Mouse (Mus musculus) thymus, adult 2 months (tissue): ENCODE results near the gene Tsc1.

Source experiments
- CTCF ChIP-seq: fragments of 200-500 bp; IDR thresholded peaks from 2 replicates; pipeline ENCODE4 v1.5.1; 2012; ENCODE audit warnings: mild to moderate bottlenecking, control low read depth, low read length, moderate library complexity, borderline replicate concordance; ENCODE audit not compliant: control insufficient read depth, poor library complexity, insufficient read depth; ENCODE audit errors: extremely low read depth
- POLR2A ChIP-seq: fragments of 200-500 bp; IDR thresholded peaks from 2 replicates; pipeline ENCODE4 v1.6.1; 2012; ENCODE audit warnings: mild to moderate bottlenecking, low read length, control low read depth, moderate library complexity; ENCODE audit not compliant: control insufficient read depth, poor library complexity, insufficient read depth; ENCODE audit errors: extremely low read depth

GRCm38 (mm10) chr2:28609851-28610250 lies 31.2 kb upstream of the Tsc1 start:
- no peak for TF ChIP-seq POLR2A
- TF ChIP-seq CTCF = no peak
